Mouse (Mus musculus): ENCODE data around the gene Sh3bp4. TPM values are rescaled to one million over a fixed set of nuclear protein-coding genes. Genes with fewer than 3 reads are reported as not detected.

The Sh3bp4 gene
- total and polyA plus RNA-seq, 3 experiments, result not detected

- Histone ChIP-seq H3K4me1 (ENCODE audit: control insufficient read depth in 1 of 2, insufficient read depth in 2 of 2) (no peaks in the 10 kb centered on the region), H3K9ac (ENCODE audit: insufficient read depth, low read depth) (no peak overlapping the region), H3K27ac (ENCODE audit: insufficient read depth, low read depth) (no peak overlapping the region), H3K4me3 (replicated peaks in 1 of 3; ENCODE audit: low read depth in 2 of 3, low read length in 2 of 3, poor library complexity in 1 of 3) (no peak overlapping the region), H3K4me2 (ENCODE audit: insufficient read depth, low read depth, poor library complexity, severe bottlenecking) (no peak overlapping the region), H3K36me3 (replicated peaks in 1 of 2; ENCODE audit: control insufficient read depth in 1 of 2, insufficient read depth in 1 of 2, low read length in 1 of 2) (no peaks in the 10 kb centered on the region), H3K9me3 (replicated peaks; ENCODE audit: low read length) (peaks cover 79% of the 10 kb centered on the region), H3K27me3 (replicated peaks) (no peaks in the 10 kb centered on the region), H3K79me2 (replicated peaks; ENCODE audit: control insufficient read depth, extremely low read depth, insufficient read depth, poor library complexity, severe bottlenecking) (no peaks in the 10 kb centered on the region)
- in situ Hi-C loops (cut with MboI; ENCODE audit: low pct_ligation_motif_present, low pct_unique_long_range_greater_than_20kb, low sequenced_read_pairs) (loop anchor here (25.0 kb wide), 1 partner anchor 438 kb away; no protein-coding TSS in a partner anchor), dilution Hi-C loops (cut with MboI; ENCODE audit: extremely low pct_ligation_motif_present, extremely low pct_unique_long_range_greater_than_20kb, low sequenced_read_pairs) (no loop called here)
- no peak for DNase-seq (ENCODE audit: extremely low read depth)
- TF ChIP-seq POLR2AphosphoS2 (IDR thresholded peaks at IDR 0.05; ENCODE audit: low read depth, low read length), result no peak
- TF ChIP-seq BHLHE40 (IDR thresholded peaks at IDR 0.05; ENCODE audit: low read depth, low read length), result no peak
- no peak for TF ChIP-seq CHD2 (IDR thresholded peaks at IDR 0.05; ENCODE audit: low read length)
- TF ChIP-seq TCF12 (IDR thresholded peaks at IDR 0.05; ENCODE audit: low read depth, low read length), result no peak
- no peak for TF ChIP-seq RCOR1 (conservative IDR thresholded peaks at IDR 0.05; ENCODE audit: low read depth, low read length)
- no peak for TF ChIP-seq ZMIZ1 (IDR thresholded peaks at IDR 0.05; ENCODE audit: low read depth, low read length)
- no peak for TF ChIP-seq MAX (IDR thresholded peaks at IDR 0.05; ENCODE audit: low read length)
- no peak for TF ChIP-seq JUND (conservative IDR thresholded peaks at IDR 0.05; ENCODE audit: low read depth, low read length)
- no peak for TF ChIP-seq USF1 (IDR thresholded peaks at IDR 0.05; ENCODE audit: low read depth, low read length)
- no peak for TF ChIP-seq TBP (conservative IDR thresholded peaks at IDR 0.05; ENCODE audit: low read depth, low read length)
- no peak for TF ChIP-seq CHD1 (IDR thresholded peaks at IDR 0.05; ENCODE audit: low read depth, low read length)
- no peak for TF ChIP-seq IRF4 (IDR thresholded peaks at IDR 0.05; ENCODE audit: low read depth, low read length)
- TF ChIP-seq ZKSCAN1 (IDR thresholded peaks at IDR 0.05; ENCODE audit: borderline replicate concordance, low read depth, low read length), result no peak
- TF ChIP-seq E2F4 (IDR thresholded peaks at IDR 0.05; ENCODE audit: insufficient replicate concordance, low read depth, low read length), result no peak
- TF ChIP-seq JUN (IDR thresholded peaks at IDR 0.05; ENCODE audit: insufficient read depth, low read depth, low read length), result no peak
- TF ChIP-seq MAFK (IDR thresholded peaks at IDR 0.05; ENCODE audit: insufficient replicate concordance, low read length), result no peak
- TF ChIP-seq POLR2A (IDR thresholded peaks at IDR 0.05; ENCODE audit: low read depth, low read length), result no peak
- TF ChIP-seq KAT2A (IDR thresholded peaks at IDR 0.05; ENCODE audit: insufficient replicate concordance, low read length), result no peak
- no peak for TF ChIP-seq EP300 (IDR thresholded peaks at IDR 0.05; ENCODE audit: low read length)
These were observed 105.1 kb downstream of the Sh3bp4 start for GRCm38 (mm10) chr1:89175355-89175754.

GRCm38 (mm10) chr1:89183261-89183831, 113.1 kb downstream of the Sh3bp4 start:
- H3K9me3 ChIP-seq (replicated peaks; ENCODE audit: low read length), result peaks cover 84% of the 10 kb centered on the region
- no peak for TF ChIP-seq POLR2AphosphoS2 (IDR thresholded peaks at IDR 0.05; ENCODE audit: low read depth, low read length)
- TF ChIP-seq MYC (IDR thresholded peaks at IDR 0.05; ENCODE audit: low read depth, low read length), result no peak
- no peak for TF ChIP-seq SMC3 (IDR thresholded peaks at IDR 0.05; ENCODE audit: low read depth, low read length)
- TF ChIP-seq TCF12 (IDR thresholded peaks at IDR 0.05; ENCODE audit: low read depth, low read length), result no peak
- TF ChIP-seq IRF4 (IDR thresholded peaks at IDR 0.05; ENCODE audit: low read depth, low read length), result no peak
- no peak for TF ChIP-seq PAX5 (IDR thresholded peaks at IDR 0.05; ENCODE audit: low read length)
- no peak for TF ChIP-seq HCFC1 (IDR thresholded peaks at IDR 0.05; ENCODE audit: low read depth, low read length)
- TF ChIP-seq EP300 (IDR thresholded peaks at IDR 0.05; ENCODE audit: low read length), result no peak
- no peak for TF ChIP-seq NRF1 (IDR thresholded peaks at IDR 0.05; ENCODE audit: low read depth, low read length)
- TF ChIP-seq CTCF (conservative IDR thresholded peaks at IDR 0.05 in 1 of 2, IDR thresholded peaks at IDR 0.05 in 1 of 2; ENCODE audit: low read depth in 2 of 2, low read length in 2 of 2), result no peak
- TF ChIP-seq GABPA (IDR thresholded peaks at IDR 0.05; ENCODE audit: insufficient replicate concordance, low read depth, low read length), result no peak
- TF ChIP-seq POLR2A (IDR thresholded peaks at IDR 0.05; ENCODE audit: low read depth, low read length), result no peak
- TF ChIP-seq ETS1 (conservative IDR thresholded peaks at IDR 0.05; ENCODE audit: low read depth, low read length), result no peak
- H3K4me2 ChIP-seq (ENCODE audit: insufficient read depth, low read depth, poor library complexity, severe bottlenecking), result no peak overlapping the region
- in situ Hi-C loops (cut with MboI; ENCODE audit: low pct_ligation_motif_present, low pct_unique_long_range_greater_than_20kb, low sequenced_read_pairs) (loop anchor here (25.0 kb wide), 1 partner anchor 446 kb away; no protein-coding TSS in a partner anchor), dilution Hi-C loops (cut with MboI; ENCODE audit: extremely low pct_ligation_motif_present, extremely low pct_unique_long_range_greater_than_20kb, low sequenced_read_pairs) (no loop called here)
- H3K4me1 ChIP-seq (ENCODE audit: control insufficient read depth in 1 of 2, insufficient read depth in 2 of 2), result no peaks in the 10 kb centered on the region
- H3K79me2 ChIP-seq (replicated peaks; ENCODE audit: control insufficient read depth, extremely low read depth, insufficient read depth, poor library complexity, severe bottlenecking), result no peaks in the 10 kb centered on the region
- no peaks in the 10 kb centered on the region for H3K36me3 ChIP-seq (replicated peaks in 1 of 2; ENCODE audit: control insufficient read depth in 1 of 2, insufficient read depth in 1 of 2, low read length in 1 of 2)
- H3K9ac ChIP-seq (ENCODE audit: insufficient read depth, low read depth), result no peak overlapping the region
- no peak for DNase-seq (ENCODE audit: extremely low read depth)
- no peaks in the 10 kb centered on the region for H3K27me3 ChIP-seq (replicated peaks)
- no peak overlapping the region for H3K4me3 ChIP-seq (replicated peaks in 1 of 3; ENCODE audit: low read depth in 2 of 3, low read length in 2 of 3, poor library complexity in 1 of 3)
- H3K27ac ChIP-seq (ENCODE audit: insufficient read depth, low read depth), result no peak overlapping the region
